Mouse (Mus musculus) stomach, embryonic 16.5 days (tissue): ENCODE data around the gene Echs1. TPM values are rescaled to one million over a fixed set of nuclear protein-coding genes. Genes with fewer than 3 reads are reported as not detected.

ENCODE experiments used
- ATAC-seq: fragments of 200-750 bp; cut with Nextera tagmentation; 2 replicates; pipeline ENCODE4 v1.8.0; 2017; ENCODE audit warnings: moderate number of reproducible peaks, moderate TSS enrichment; ENCODE audit not compliant: insufficient read depth, low FRiP score
- H3K27ac ChIP-seq: fragments of 300-500 bp; sonication (generic); 2 replicates; pipeline ENCODE4 v1.5.1; 2014; ENCODE audit warnings: low read length
- H3K27me3 ChIP-seq: fragments of 300-500 bp; sonication (generic); 2 replicates; pipeline ENCODE4 v1.6.1; 2014; ENCODE audit warnings: low read length, control low read depth, mixed read lengths; ENCODE audit not compliant: control insufficient read depth, insufficient read depth
- H3K36me3 ChIP-seq: fragments of 300-500 bp; sonication (generic); 2 replicates; pipeline ENCODE4 v1.6.1; 2014; ENCODE audit warnings: low read length; ENCODE audit not compliant: control insufficient read depth, insufficient read depth
- H3K4me1 ChIP-seq: fragments of 300-500 bp; sonication (generic); 2 replicates; pipeline ENCODE4 v1.6.1; 2014; ENCODE audit warnings: low read length, control low read depth, mixed read lengths; ENCODE audit not compliant: control insufficient read depth, insufficient read depth
- H3K4me2 ChIP-seq: fragments of 300-500 bp; sonication (generic); 2 replicates; pipeline ENCODE4 v1.6.1; 2014; ENCODE audit warnings: low read depth, low read length, mixed read lengths
- H3K4me3 ChIP-seq: fragments of 300-500 bp; sonication (generic); replicated peaks from 2 replicates; pipeline ENCODE4 v1.5.1; 2014; ENCODE audit warnings: mild to moderate bottlenecking, low read length
- H3K9ac ChIP-seq: fragments of 300-500 bp; sonication (generic); 2 replicates; pipeline ENCODE4 v1.6.1; 2014; ENCODE audit warnings: low read length
- H3K9me3 ChIP-seq: fragments of 300-500 bp; sonication (generic); replicated peaks from 2 replicates; pipeline ENCODE4 v1.6.1; 2016; ENCODE audit warnings: low read length, control low read depth; ENCODE audit not compliant: control insufficient read depth
- WGBS: fragments of 180-500 bp; shearing (Covaris S2); extraction: QIAGEN DNeasy Blood & Tissue Kit; methylation state at CpG from one replicate; pipeline ENCODE4 v1.1.7; 2014; 5-methylcytosine and 5-hydroxymethylcytosine counted together
- polyA plus RNA-seq: library from polyadenylated mRNA; unstranded; fragments of >200 nt; fragmentation: Nextera tagmentation; extraction: Ambion mirVana; gene quantifications from 2 replicates; pipeline ENCODE4 v1.2.1, GENCODE M21; 2015

The Echs1 gene
- polyA plus RNA-seq, 1 experiment from 2014 or later, result 156 TPM

GRCm38 (mm10) chr7:140060936-140061831 lies 55.1 kb downstream of the Echs1 start:
- H3K4me2 ChIP-seq, result peak overlapping the region; percentile 67
- no peaks in the 10 kb centered on the region for H3K9me3 ChIP-seq
- 1% methylated on average over 47 of the region's 47 CpGs for WGBS
- peak overlapping the region; percentile 41 for H3K4me3 ChIP-seq
- H3K27me3 ChIP-seq, result peaks cover 63% of the 10 kb centered on the region
- peaks cover 12% of the 10 kb centered on the region; the same call in 1 of the 2 replicates for H3K4me1 ChIP-seq
- no peaks in the 10 kb centered on the region for H3K36me3 ChIP-seq
- ATAC-seq, result peak; percentile 57; the same call in 1 of the 2 replicates
- H3K9ac ChIP-seq, result peak overlapping the region; percentile 57
- H3K27ac ChIP-seq, result peak overlapping the region; percentile 40; the same call in 1 of the 2 replicates

DNA sequence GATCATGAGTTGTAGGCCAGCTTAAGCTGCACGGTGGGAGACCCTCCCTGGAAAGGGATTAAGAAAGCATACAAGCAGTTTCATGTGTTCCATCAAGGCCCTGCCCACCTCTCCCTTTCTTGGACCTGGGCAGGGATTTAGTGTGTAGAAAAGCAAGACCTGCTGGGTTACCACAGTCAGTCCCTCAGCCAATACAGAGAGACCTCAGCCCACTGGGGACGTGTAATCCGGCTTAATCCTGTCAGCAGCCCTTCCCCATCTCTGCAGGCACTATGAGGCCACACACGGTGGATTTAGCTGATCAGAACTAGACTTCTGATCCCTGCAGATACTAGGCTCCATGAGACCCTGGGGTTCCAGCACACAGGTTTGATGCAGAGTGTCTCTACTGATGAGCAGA lies 56.7 kb downstream of the Echs1 start:
- H3K4me2 ChIP-seq, result no peak overlapping the region
- no peak overlapping the region for H3K27ac ChIP-seq
- no peak overlapping the region for H3K4me3 ChIP-seq
- H3K4me1 ChIP-seq, result peaks cover 12% of the 10 kb centered on the region; the same call in 1 of the 2 replicates
- H3K36me3 ChIP-seq, result no peaks in the 10 kb centered on the region
- no peak for ATAC-seq
- no peaks in the 10 kb centered on the region for H3K9me3 ChIP-seq
- 40% methylated on average over 4 of the region's 4 CpGs for WGBS
- peaks cover 61% of the 10 kb centered on the region for H3K27me3 ChIP-seq
- no peak overlapping the region for H3K9ac ChIP-seq

DNA sequence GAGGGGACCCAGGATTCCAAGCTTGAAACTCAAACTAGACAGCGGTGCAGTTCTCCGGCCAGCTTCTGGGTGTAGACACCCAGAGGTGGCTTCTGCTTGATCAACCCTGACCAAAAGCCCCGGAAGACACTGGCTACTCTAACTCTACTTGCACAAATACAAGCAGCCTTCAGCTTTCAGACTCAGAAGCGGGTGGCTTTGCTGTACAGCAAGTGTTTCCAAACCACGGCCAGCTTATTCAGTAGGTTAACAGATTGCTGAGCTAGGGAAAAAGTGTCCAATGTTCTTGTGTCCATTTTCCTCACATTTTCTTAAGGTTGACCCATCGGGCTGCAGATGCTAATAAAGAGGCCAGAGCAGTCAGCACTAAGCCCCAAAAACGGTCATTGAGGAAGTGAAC lies 57.7 kb downstream of the Echs1 start:
- H3K9ac ChIP-seq, result peak overlapping the region; percentile 60
- WGBS, result 31% methylated on average over 7 of the region's 7 CpGs
- H3K4me1 ChIP-seq, result peaks cover 12% of the 10 kb centered on the region; the same call in 1 of the 2 replicates
- peak overlapping the region; percentile 81 for H3K4me2 ChIP-seq
- no peaks in the 10 kb centered on the region for H3K36me3 ChIP-seq
- no peak overlapping the region for H3K27ac ChIP-seq
- peak overlapping the region; percentile 41 for H3K4me3 ChIP-seq
- no peak for ATAC-seq
- no peaks in the 10 kb centered on the region for H3K9me3 ChIP-seq
- peaks cover 58% of the 10 kb centered on the region for H3K27me3 ChIP-seq

- Histone ChIP-seq H3K4me1 (peaks cover 12% of the 10 kb centered on the region; the same call in 1 of the 2 replicates), H3K9me3 (no peaks in the 10 kb centered on the region), H3K4me2 (peak overlapping the region; percentile 81), H3K9ac (peak overlapping the region; percentile 60), H3K36me3 (no peaks in the 10 kb centered on the region), H3K27me3 (peaks cover 58% of the 10 kb centered on the region), H3K27ac (no peak overlapping the region), H3K4me3 (peak overlapping the region; percentile 41)
- WGBS, result 3% methylated on average over 53 of the region's 53 CpGs
- no peak for ATAC-seq
These were observed 58.6 kb downstream of the Echs1 start for GRCm38 (mm10) chr7:140057413-140058407.

Other genes with a start within 250 kb of the Echs1 start
- gene Kndc1, start 221.8 kb downstream of the Echs1 start, polyA plus RNA-seq, result 0.19 and 0.22 TPM in 2 replicates
- not detected in 2 replicates for gene Utf1, start 172.7 kb downstream of the Echs1 start, polyA plus RNA-seq
- gene 6430531B16Rik, start 137.7 kb downstream of the Echs1 start, polyA plus RNA-seq, result 0.24 and 0.34 TPM in 2 replicates
- gene Adam8, start 123.9 kb downstream of the Echs1 start, polyA plus RNA-seq, result 3.0 and 4.1 TPM in 2 replicates
- gene Zfp511, start 80.1 kb downstream of the Echs1 start, polyA plus RNA-seq, result 34.1 and 35.0 TPM in 2 replicates
- gene Tubgcp2, start 79.8 kb downstream of the Echs1 start, polyA plus RNA-seq, result 40.5 and 42.3 TPM in 2 replicates
- 0.05 TPM in 1 of 2 replicates, not detected in the other for gene Msx3, start 67.4 kb downstream of the Echs1 start, polyA plus RNA-seq
- gene Caly, start 33.9 kb downstream of the Echs1 start, polyA plus RNA-seq, result 3.7 and 5.6 TPM in 2 replicates
- gene Prap1, start 23.1 kb downstream of the Echs1 start, polyA plus RNA-seq, result 139 and 141 TPM in 2 replicates
- gene Fuom, start 14.0 kb downstream of the Echs1 start, polyA plus RNA-seq, result 37.0 and 38.7 TPM in 2 replicates
- gene Paox, start 677 bp downstream of the Echs1 start, polyA plus RNA-seq, result 31.4 and 31.9 TPM in 2 replicates
- gene Mtg1, start 21.1 kb upstream of the Echs1 start, polyA plus RNA-seq, result 20.2 and 22.8 TPM in 2 replicates
- gene Sprn, start 38.4 kb upstream of the Echs1 start, polyA plus RNA-seq, result 0.96 and 1.1 TPM in 2 replicates
- not detected in 2 replicates for gene Olfr522, start 48.3 kb upstream of the Echs1 start, polyA plus RNA-seq
- gene Olfr523, start 56.7 kb upstream of the Echs1 start, polyA plus RNA-seq, result not detected in 2 replicates
- gene Olfr524, start 89.5 kb upstream of the Echs1 start, polyA plus RNA-seq, result not detected in 2 replicates
- gene Cd163l1, start 101.8 kb upstream of the Echs1 start, polyA plus RNA-seq, result 0.10 and 0.15 TPM in 2 replicates
- not detected in 2 replicates for gene 5830411N06Rik, start 130.8 kb upstream of the Echs1 start, polyA plus RNA-seq
- not detected in 2 replicates for gene Olfr525, start 204.4 kb upstream of the Echs1 start, polyA plus RNA-seq
- gene Olfr527, start 217.5 kb upstream of the Echs1 start, polyA plus RNA-seq, result not detected in 2 replicates
- not detected in 2 replicates for gene Olfr60, start 245.2 kb upstream of the Echs1 start, polyA plus RNA-seq